Mouse (Mus musculus): Measurements from ENCODE around the gene Rbbp6. TPM values are rescaled to one million over a fixed set of nuclear protein-coding genes. Genes with fewer than 3 reads are reported as not detected.

Rbbp6 gene
- 28.1 and 28.2 TPM in 2 replicates for polyA plus RNA-seq (2015; fragmentation: Nextera tagmentation; extraction: Ambion mirVana)

DNA sequence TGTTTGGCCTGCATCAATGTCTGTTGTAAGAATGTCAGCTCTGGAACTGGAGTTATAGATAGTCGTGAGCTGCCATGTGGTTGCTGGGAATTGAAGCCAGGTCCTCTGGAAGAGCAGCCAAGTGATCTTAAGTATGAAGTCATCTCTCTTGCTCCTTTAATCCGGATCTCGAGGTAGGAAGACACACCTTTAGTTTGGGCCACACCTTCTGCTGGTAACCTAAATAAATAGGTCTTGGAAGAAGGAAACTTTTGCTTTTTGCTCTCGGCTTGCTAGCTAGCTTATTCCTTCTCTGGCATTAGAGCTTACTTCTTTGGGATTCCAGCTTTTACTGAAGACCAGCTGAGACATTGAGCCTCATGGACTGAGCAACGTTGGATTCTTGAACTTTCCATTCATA lies at the start of gene Rbbp6:
TSS of gene Rbbp6 (plus strand) at position 301 of the 400 bp plus-strand sequence.
- WGBS: 82% methylated on average over 5 of the region's 5 CpGs
- Histone ChIP-seq H3K9me3 (no peaks in the 10 kb centered on the region), H3K36me3 (replicated peaks) (no peaks in the 10 kb centered on the region), H3K27me3 (replicated peaks) (no peaks in the 10 kb centered on the region), H3K9ac (no peak within 1 kb of the TSS), H3K4me3 (no peak within 1 kb of the TSS), H3K27ac (no peak within 1 kb of the TSS), H3K4me1 (peaks cover 7% of the 10 kb centered on the region; the same call in 1 of the 2 replicates), H3K4me2 (no peak within 1 kb of the TSS)
- no peak for ATAC-seq (replicated peaks)

DNA sequence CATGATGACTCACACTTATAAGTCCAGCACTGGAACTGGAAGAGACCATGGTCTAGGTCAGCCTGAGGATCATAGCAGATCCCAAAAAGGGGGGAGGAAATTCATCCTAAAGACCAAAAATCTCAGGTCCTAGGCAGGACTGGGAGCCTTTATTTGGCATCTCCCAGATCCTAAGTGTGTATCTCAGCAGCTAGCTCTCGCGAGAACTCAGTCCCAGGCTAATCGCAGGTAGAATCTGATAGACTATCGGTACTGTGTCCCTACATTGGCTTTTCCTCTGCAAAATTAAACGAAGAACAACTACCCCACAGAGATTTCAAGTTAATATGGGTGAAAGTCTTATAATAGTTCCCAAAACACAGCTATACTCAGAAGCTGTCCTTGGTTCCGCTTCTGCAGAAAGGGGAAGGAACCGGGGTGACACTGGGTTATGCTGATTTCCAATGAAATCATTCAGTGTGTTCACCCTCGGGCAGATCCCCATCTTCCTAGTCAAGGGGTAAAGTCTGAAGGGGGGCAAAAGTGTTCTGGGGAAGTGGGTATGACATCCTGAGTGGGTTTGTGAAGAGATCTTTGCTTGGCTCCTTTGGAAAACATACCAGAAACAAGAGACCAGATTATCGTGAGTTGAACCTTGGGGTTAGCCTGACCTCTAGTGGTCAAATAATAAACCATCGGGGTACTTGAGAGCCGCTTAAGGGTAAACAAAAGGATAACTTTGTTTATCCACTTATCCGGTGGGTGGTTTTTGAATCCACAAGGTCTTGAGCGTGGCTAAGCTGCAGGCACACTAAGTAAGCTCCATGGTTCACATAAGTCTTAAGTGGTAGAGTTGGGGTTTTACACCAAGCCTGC lies 45.5 kb upstream of the Rbbp6 start:
- peak; percentile 37; the same call in 1 of the 2 replicates for ATAC-seq (replicated peaks)
- Histone ChIP-seq H3K4me1 (peaks cover 4% of the 10 kb centered on the region), H3K27me3 (replicated peaks) (no peaks in the 10 kb centered on the region), H3K27ac (no peak overlapping the region), H3K36me3 (replicated peaks) (no peaks in the 10 kb centered on the region), H3K9ac (no peak overlapping the region), H3K9me3 (no peaks in the 10 kb centered on the region), H3K4me3 (no peak overlapping the region), H3K4me2 (no peak overlapping the region; the same call in 1 of the 2 replicates)
- WGBS: 45% methylated on average over 13 of the region's 13 CpGs

DNA sequence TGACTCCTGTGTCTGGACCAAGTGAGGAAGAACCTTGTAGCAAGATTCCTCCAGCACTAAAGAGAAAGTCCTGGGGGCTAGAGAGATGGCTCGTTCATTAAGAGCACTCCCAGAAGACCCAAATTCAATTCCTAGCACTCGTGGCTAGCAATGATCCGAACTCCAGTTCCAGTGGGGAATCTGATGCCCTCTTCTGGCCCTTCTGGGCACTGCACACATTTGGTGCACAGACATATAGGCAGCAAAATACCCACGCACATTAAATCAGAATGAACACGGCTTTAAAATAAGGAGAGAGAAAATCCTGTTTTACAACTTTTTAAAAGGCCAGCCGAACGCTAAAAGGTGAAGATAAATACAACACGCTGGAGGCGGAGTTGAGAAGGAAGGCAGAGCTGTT lies 43.9 kb upstream of the Rbbp6 start:
- no peak for ATAC-seq (replicated peaks)
- no peak overlapping the region for H3K4me3 ChIP-seq
- WGBS: 86% methylated on average over 9 of the region's 9 CpGs
- H3K9ac ChIP-seq: no peak overlapping the region
- H3K27ac ChIP-seq: no peak overlapping the region
- H3K27me3 ChIP-seq (replicated peaks): no peaks in the 10 kb centered on the region
- H3K4me1 ChIP-seq: peaks cover 4% of the 10 kb centered on the region
- H3K9me3 ChIP-seq: no peaks in the 10 kb centered on the region
- H3K4me2 ChIP-seq: no peak overlapping the region
- no peaks in the 10 kb centered on the region for H3K36me3 ChIP-seq (replicated peaks)

DNA sequence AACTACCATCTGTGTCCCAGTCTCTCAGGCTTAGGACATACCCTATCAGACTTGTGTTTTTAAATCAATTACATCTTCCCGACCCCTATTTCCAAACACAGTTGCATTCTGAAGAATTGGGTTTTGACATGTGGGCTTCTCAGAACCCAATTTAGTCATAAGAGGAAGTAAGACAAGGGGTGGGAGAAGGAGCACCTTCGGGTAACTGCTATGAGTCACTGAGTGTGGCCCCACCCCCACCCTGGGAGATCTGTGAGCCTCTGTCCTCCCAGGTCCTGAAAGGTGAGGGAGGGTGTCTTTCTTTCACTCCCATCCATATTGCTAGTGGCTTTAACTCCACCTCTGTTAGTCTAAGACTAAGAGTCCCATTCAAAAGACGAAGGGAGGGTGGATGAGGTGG lies 41.2 kb upstream of the Rbbp6 start:
- H3K9ac ChIP-seq: no peak overlapping the region
- ATAC-seq (replicated peaks): no peak
- H3K4me1 ChIP-seq: peaks cover 4% of the 10 kb centered on the region
- no peak overlapping the region for H3K27ac ChIP-seq
- H3K4me3 ChIP-seq: no peak overlapping the region
- H3K27me3 ChIP-seq (replicated peaks): no peaks in the 10 kb centered on the region
- H3K36me3 ChIP-seq (replicated peaks): no peaks in the 10 kb centered on the region
- 78% methylated on average over 3 of the region's 3 CpGs for WGBS
- H3K9me3 ChIP-seq: no peaks in the 10 kb centered on the region
- H3K4me2 ChIP-seq: no peak overlapping the region

DNA sequence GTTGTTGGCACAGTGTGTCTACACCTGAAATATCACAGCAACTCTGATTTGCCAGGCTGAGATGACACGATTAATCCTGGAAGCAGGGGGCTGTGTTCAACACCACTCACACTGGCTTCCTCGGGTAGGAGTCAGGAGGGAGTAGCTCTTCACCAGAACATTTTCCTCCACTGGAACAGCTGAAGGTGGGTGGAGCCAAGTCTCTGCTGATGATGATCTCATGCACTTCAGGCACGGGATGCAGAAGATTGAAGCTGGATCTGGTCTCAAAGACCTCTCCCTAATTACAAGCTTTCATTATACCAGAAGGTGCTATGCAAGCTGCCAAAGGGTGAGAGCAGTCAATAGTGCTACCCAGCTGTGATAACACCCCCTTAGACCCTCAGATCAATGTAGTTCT lies 35.0 kb upstream of the Rbbp6 start:
- H3K27me3 ChIP-seq (replicated peaks): no peaks in the 10 kb centered on the region
- no peak for ATAC-seq (replicated peaks)
- no peak overlapping the region for H3K4me3 ChIP-seq
- H3K4me1 ChIP-seq: no peaks in the 10 kb centered on the region
- H3K9me3 ChIP-seq: no peaks in the 10 kb centered on the region
- 50% methylated on average over 3 of the region's 3 CpGs for WGBS
- no peak overlapping the region for H3K9ac ChIP-seq
- no peak overlapping the region for H3K27ac ChIP-seq
- no peaks in the 10 kb centered on the region for H3K36me3 ChIP-seq (replicated peaks)
- no peak overlapping the region for H3K4me2 ChIP-seq

DNA sequence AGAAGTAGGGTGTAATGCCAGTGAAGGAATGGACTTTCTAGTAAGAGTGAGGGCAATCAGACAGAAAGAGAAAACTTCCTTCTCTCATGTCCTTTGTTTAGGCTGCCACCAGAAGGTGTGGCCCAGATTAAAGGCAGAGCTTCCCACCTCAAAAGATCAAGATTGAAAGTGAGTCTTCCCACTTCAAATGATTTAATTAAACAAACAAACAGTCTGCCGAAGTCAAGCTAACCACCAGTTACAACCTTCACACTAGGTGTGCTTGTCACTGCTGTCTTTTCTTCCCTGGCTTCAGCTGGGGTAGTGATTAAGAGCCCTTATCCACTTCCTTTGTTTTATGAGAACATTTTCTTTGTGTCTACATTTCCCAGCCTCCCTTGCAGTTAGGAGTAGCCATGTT lies 33.3 kb upstream of the Rbbp6 start:
- Histone ChIP-seq H3K4me2 (no peak overlapping the region), H3K4me1 (no peaks in the 10 kb centered on the region), H3K4me3 (no peak overlapping the region), H3K27ac (no peak overlapping the region), H3K9ac (no peak overlapping the region), H3K36me3 (replicated peaks) (no peaks in the 10 kb centered on the region), H3K9me3 (no peaks in the 10 kb centered on the region), H3K27me3 (replicated peaks) (no peaks in the 10 kb centered on the region)
- ATAC-seq (replicated peaks): no peak
- WGBS: 35% methylated on average over 1 of the region's 1 CpGs

DNA sequence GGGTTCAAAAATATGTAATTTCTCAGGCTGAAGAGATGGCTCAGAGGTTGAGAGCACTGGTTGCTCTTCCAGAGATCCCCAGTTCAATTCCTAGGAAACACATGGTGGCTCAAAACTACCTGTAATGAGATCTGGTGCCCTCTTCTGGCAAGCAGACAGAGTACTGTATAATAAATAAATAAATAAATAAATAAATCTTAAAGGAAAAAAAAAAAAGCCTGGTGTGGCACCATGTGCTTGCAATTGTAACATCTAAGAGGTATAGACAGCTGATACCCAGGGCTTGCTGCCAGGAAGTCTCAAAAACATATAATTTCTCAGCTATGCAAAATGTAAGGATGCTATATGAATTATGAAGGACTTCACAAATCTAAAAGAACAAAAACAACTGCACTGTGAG lies 28.9 kb upstream of the Rbbp6 start:
- Histone ChIP-seq H3K4me3 (no peak overlapping the region), H3K36me3 (replicated peaks) (no peaks in the 10 kb centered on the region), H3K9ac (no peak overlapping the region), H3K4me1 (0 out of 2 replicates have a peak, but pooled peaks cover 7% of the 10 kb centered on the region), H3K27me3 (replicated peaks) (no peaks in the 10 kb centered on the region), H3K4me2 (no peak overlapping the region), H3K9me3 (no peaks in the 10 kb centered on the region), H3K27ac (no peak overlapping the region)
- no peak for ATAC-seq (replicated peaks)

DNA sequence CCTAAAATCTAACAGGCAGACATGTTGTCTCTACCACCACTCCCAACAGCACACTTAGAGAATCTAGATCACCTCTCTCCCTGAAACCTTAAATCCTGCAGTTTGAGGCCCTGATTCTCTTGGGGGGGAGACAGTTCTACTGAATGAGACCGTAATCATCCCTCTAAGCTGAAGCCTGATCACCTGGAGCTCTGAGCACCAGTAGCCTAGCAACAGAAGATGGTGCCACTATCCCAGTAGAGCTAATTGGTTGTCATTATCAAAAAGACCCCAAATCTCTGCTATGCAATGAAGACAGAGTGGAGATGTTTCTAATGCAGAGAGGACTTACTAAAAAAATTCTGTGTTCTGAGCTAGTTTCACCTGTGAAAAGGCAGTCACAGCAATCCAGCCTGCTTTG lies 27.3 kb upstream of the Rbbp6 start:
- no peaks in the 10 kb centered on the region for H3K36me3 ChIP-seq (replicated peaks)
- no peak overlapping the region for H3K4me2 ChIP-seq
- 0 out of 2 replicates have a peak, but pooled peaks cover 7% of the 10 kb centered on the region for H3K4me1 ChIP-seq
- H3K27me3 ChIP-seq (replicated peaks): no peaks in the 10 kb centered on the region
- WGBS: 37% methylated on average over 1 of the region's 1 CpGs
- H3K4me3 ChIP-seq: no peak overlapping the region
- no peak for ATAC-seq (replicated peaks)
- peak overlapping the region; percentile 21; the same call in 1 of the 2 replicates for H3K27ac ChIP-seq
- no peak overlapping the region for H3K9ac ChIP-seq
- H3K9me3 ChIP-seq: no peaks in the 10 kb centered on the region

DNA sequence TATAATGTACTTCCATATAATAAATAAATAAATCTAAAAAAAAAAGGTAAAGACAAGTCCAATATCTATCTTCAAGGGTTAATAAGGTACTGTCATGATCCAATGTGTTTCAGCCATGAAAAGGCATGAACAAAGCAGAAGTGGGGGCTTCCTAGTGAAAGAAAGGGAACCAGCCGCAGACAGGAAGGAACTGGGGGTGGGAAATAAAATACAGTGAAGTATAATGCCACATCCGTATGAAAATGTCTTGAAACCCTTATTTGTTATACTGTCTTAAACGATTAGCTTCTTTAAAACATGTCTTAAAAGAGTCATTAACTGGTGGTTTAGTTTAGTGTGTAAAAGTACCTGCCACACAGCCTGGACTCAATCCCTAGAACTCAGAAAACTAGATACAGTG lies 26.3 kb upstream of the Rbbp6 start:
- ATAC-seq (replicated peaks): no peak
- Histone ChIP-seq H3K4me3 (no peak overlapping the region), H3K9me3 (no peaks in the 10 kb centered on the region), H3K4me2 (no peak overlapping the region), H3K9ac (no peak overlapping the region), H3K27ac (no peak overlapping the region), H3K4me1 (0 out of 2 replicates have a peak, but pooled peaks cover 7% of the 10 kb centered on the region), H3K27me3 (replicated peaks) (no peaks in the 10 kb centered on the region), H3K36me3 (replicated peaks) (no peaks in the 10 kb centered on the region)
- 85% methylated on average over 3 of the region's 3 CpGs for WGBS

DNA sequence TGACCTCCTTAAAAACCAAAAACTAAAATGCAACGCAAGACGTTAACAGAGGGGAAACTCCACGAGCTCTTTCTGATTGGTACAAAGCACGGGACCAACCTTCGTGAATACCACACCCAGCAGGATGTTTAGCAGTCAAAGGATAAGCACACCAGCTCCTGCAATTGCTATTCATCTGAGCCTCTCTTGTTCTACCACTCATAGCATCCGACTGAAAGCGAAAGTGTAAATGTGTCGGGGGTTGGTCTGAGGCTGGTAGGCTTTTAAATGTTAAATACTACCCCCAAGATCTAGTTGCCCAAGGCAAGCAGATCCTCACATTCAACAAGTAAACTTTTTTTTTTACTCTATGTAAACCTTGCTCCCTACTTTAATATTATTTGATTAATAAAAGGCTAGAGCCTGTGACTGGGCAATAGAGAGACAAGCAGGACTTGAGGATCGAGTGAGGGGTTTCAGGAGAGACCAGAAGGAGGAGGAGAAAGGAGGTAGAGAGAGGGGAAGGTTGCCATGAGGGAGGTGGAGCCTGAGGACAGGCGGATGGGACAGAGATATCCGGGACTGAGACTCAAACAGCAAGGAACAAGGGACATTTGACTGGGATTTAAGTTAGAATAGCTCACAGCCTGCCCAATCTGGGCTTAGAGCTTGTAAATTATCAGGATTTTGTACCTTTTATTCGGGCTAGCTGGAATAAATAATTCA lies 25.0 kb upstream of the Rbbp6 start:
- H3K9ac ChIP-seq: no peak overlapping the region
- 0 out of 2 replicates have a peak, but pooled peaks cover 7% of the 10 kb centered on the region for H3K4me1 ChIP-seq
- H3K27me3 ChIP-seq (replicated peaks): no peaks in the 10 kb centered on the region
- no peaks in the 10 kb centered on the region for H3K36me3 ChIP-seq (replicated peaks)
- H3K4me2 ChIP-seq: peak overlapping the region; percentile 12; the same call in 1 of the 2 replicates
- H3K27ac ChIP-seq: no peak overlapping the region
- no peak for ATAC-seq (replicated peaks)
- H3K4me3 ChIP-seq: no peak overlapping the region
- no peaks in the 10 kb centered on the region for H3K9me3 ChIP-seq
- WGBS: 12% methylated on average over 12 of the region's 12 CpGs

DNA sequence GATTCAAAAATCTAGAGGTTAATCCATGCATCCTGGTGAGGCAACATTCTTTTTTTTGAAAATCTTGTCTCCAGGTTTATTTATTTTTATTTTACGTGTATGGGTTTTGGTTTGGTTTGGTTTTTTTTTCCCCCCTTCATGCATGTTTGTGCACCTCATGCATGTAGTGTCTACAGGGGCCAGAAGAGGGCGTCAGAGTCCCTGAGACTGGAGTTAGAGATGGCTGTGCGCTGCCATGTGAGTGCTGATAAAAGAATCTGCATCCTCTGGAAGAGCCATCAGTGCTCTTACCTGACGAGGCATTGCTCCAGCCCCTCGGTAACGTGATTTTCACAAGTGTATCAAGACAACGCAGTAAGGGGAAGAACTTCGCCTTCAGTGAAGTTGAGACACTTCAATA lies 23.4 kb upstream of the Rbbp6 start:
- H3K4me3 ChIP-seq: no peak overlapping the region
- no peak overlapping the region for H3K9ac ChIP-seq
- no peak overlapping the region for H3K27ac ChIP-seq
- H3K36me3 ChIP-seq (replicated peaks): no peaks in the 10 kb centered on the region
- ATAC-seq (replicated peaks): no peak
- WGBS: 91% methylated on average over 8 of the region's 8 CpGs
- H3K4me2 ChIP-seq: no peak overlapping the region
- H3K9me3 ChIP-seq: no peaks in the 10 kb centered on the region
- H3K4me1 ChIP-seq: 0 out of 2 replicates have a peak, but pooled peaks cover 7% of the 10 kb centered on the region
- no peaks in the 10 kb centered on the region for H3K27me3 ChIP-seq (replicated peaks)

DNA sequence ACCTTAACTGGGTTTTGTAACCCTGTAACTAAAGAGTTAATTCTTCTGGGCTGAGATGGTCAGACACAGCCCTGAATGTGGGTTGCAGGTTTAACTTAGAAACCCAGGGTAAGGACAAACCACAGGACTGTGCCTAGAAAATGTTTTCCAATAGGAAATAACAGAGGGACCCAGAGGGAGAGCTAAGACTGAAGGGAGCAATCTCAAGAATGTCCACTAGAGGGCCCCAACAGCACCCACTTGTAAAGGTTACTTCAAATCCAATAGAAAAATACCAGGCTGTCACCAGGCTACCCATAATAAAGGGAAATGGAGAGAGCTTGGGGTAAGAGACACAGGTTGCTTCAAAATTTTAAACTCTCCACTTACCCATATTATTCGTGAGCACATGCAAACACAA lies 20.3 kb upstream of the Rbbp6 start:
- Histone ChIP-seq H3K27me3 (replicated peaks) (no peaks in the 10 kb centered on the region), H3K4me3 (no peak overlapping the region), H3K36me3 (replicated peaks) (no peaks in the 10 kb centered on the region), H3K9ac (no peak overlapping the region), H3K4me1 (no peaks in the 10 kb centered on the region), H3K9me3 (no peaks in the 10 kb centered on the region), H3K4me2 (no peak overlapping the region), H3K27ac (no peak overlapping the region)
- ATAC-seq (replicated peaks): no peak; the same call in 1 of the 2 replicates
- 3% methylated on average over 1 of the region's 1 CpGs for WGBS

Data from midbrain, embryonic 15.5 days (tissue).